Mouse (Mus musculus): ENCODE measurements around the gene Bbip1. TPM values are rescaled to one million over a fixed set of nuclear protein-coding genes. Genes with fewer than 3 reads are reported as not detected.
A peak's percentile ranks its signal among the peaks of the same experiment; 100 is the strongest.
"Not testable (repeated sequence)": the region's sequence is repeated elsewhere in the genome, so short reads cannot be mapped to it uniquely, and the experiment has no call there.

Gene Bbip1
- polyA plus RNA-seq, 1 experiment from 2014 or later = 148 TPM

GRCm38 (mm10) chr19:53964910-53965633 is 20.6 kb upstream of the Bbip1 start:
- H3K27me3 ChIP-seq (replicated peaks; ENCODE audit: control insufficient read depth, insufficient read depth, low read length) = no peaks in the 10 kb centered on the region
- H3K36me3 ChIP-seq (ENCODE audit: control insufficient read depth, insufficient read depth) = no peaks in the 10 kb centered on the region
- H3K27ac ChIP-seq (ENCODE audit: low read length) = no peak overlapping the region
- no peak overlapping the region for H3K4me3 ChIP-seq (replicated peaks; ENCODE audit: low read length)
- no peaks in the 10 kb centered on the region for H3K4me1 ChIP-seq (replicated peaks; ENCODE audit: control insufficient read depth, insufficient read depth, low read length)
- H3K4me2 ChIP-seq (ENCODE audit: low read length) = no peak overlapping the region
- no peak for ATAC-seq
- 86% methylated on average over 10 of the region's 10 CpGs for WGBS
- no peak overlapping the region for H3K9ac ChIP-seq (replicated peaks; ENCODE audit: low read depth, low read length)
- H3K9me3 ChIP-seq (ENCODE audit: control insufficient read depth, low read length) = no peaks in the 10 kb centered on the region

GRCm38 (mm10) chr19:53964347-53964746 is 19.9 kb upstream of the Bbip1 start:
- not testable (repeated sequence) for ATAC-seq; H3K9ac ChIP-seq (replicated peaks; ENCODE audit: low read depth, low read length); H3K4me1 ChIP-seq (replicated peaks; ENCODE audit: control insufficient read depth, insufficient read depth, low read length); H3K27me3 ChIP-seq (replicated peaks; ENCODE audit: control insufficient read depth, insufficient read depth, low read length); H3K27ac ChIP-seq (ENCODE audit: low read length); H3K36me3 ChIP-seq (ENCODE audit: control insufficient read depth, insufficient read depth); H3K9me3 ChIP-seq (ENCODE audit: control insufficient read depth, low read length); H3K4me2 ChIP-seq (ENCODE audit: low read length); H3K4me3 ChIP-seq (replicated peaks; ENCODE audit: low read length)
- WGBS = 95% methylated on average over 3 of the region's 3 CpGs

- ATAC-seq = no peak
- no peaks in the 10 kb centered on the region for H3K4me1 ChIP-seq (replicated peaks; ENCODE audit: control insufficient read depth, insufficient read depth, low read length)
- no peak overlapping the region for H3K4me2 ChIP-seq (ENCODE audit: low read length)
- no peak overlapping the region for H3K27ac ChIP-seq (ENCODE audit: low read length)
- H3K9me3 ChIP-seq (ENCODE audit: control insufficient read depth, low read length) = no peaks in the 10 kb centered on the region
- no peak overlapping the region for H3K9ac ChIP-seq (replicated peaks; ENCODE audit: low read depth, low read length)
- no peaks in the 10 kb centered on the region for H3K27me3 ChIP-seq (replicated peaks; ENCODE audit: control insufficient read depth, insufficient read depth, low read length)
- WGBS = 93% methylated on average over 4 of the region's 4 CpGs
- H3K4me3 ChIP-seq (replicated peaks; ENCODE audit: low read length) = no peak overlapping the region
- no peaks in the 10 kb centered on the region for H3K36me3 ChIP-seq (ENCODE audit: control insufficient read depth, insufficient read depth)
Measured at GRCm38 (mm10) chr19:53962511-53962910, 18.1 kb upstream of the Bbip1 start.

GRCm38 (mm10) chr19:53957513-53957912 is 13.1 kb upstream of the Bbip1 start:
- H3K36me3 ChIP-seq (ENCODE audit: control insufficient read depth, insufficient read depth) = no peaks in the 10 kb centered on the region
- no peak for ATAC-seq
- H3K4me3 ChIP-seq (replicated peaks; ENCODE audit: low read length) = no peak overlapping the region
- H3K27me3 ChIP-seq (replicated peaks; ENCODE audit: control insufficient read depth, insufficient read depth, low read length) = no peaks in the 10 kb centered on the region
- H3K27ac ChIP-seq (ENCODE audit: low read length) = no peak overlapping the region
- no peak overlapping the region for H3K4me2 ChIP-seq (ENCODE audit: low read length)
- no peaks in the 10 kb centered on the region for H3K9me3 ChIP-seq (ENCODE audit: control insufficient read depth, low read length)
- 0 out of 2 replicates have a peak, but pooled peaks cover 2% of the 10 kb centered on the region for H3K4me1 ChIP-seq (replicated peaks; ENCODE audit: control insufficient read depth, insufficient read depth, low read length)
- WGBS = 92% methylated on average over 2 of the region's 2 CpGs
- H3K9ac ChIP-seq (replicated peaks; ENCODE audit: low read depth, low read length) = no peak overlapping the region

GRCm38 (mm10) chr19:53945171-53946042 is 980 bp upstream of the Bbip1 start:
- under 1% methylated on average over 41 of the region's 69 CpGs for WGBS
- H3K4me2 ChIP-seq (ENCODE audit: low read length) = peak overlapping the region; percentile 82
- ATAC-seq = peak; percentile 2
- no peaks in the 10 kb centered on the region for H3K27me3 ChIP-seq (replicated peaks; ENCODE audit: control insufficient read depth, insufficient read depth, low read length)
- peak overlapping the region; percentile 83 for H3K9ac ChIP-seq (replicated peaks; ENCODE audit: low read depth, low read length)
- H3K9me3 ChIP-seq (ENCODE audit: control insufficient read depth, low read length) = no peaks in the 10 kb centered on the region
- no peaks in the 10 kb centered on the region for H3K36me3 ChIP-seq (ENCODE audit: control insufficient read depth, insufficient read depth)
- H3K27ac ChIP-seq (ENCODE audit: low read length) = peak overlapping the region; percentile 94
- peaks cover 11% of the 10 kb centered on the region for H3K4me1 ChIP-seq (replicated peaks; ENCODE audit: control insufficient read depth, insufficient read depth, low read length)
- H3K4me3 ChIP-seq (replicated peaks; ENCODE audit: low read length) = peak overlapping the region; percentile 97

GRCm38 (mm10) chr19:53944786-53945169 is 351 bp upstream of the Bbip1 start:
- Histone ChIP-seq H3K9me3 (ENCODE audit: control insufficient read depth, low read length) (no peaks in the 10 kb centered on the region), H3K27me3 (replicated peaks; ENCODE audit: control insufficient read depth, insufficient read depth, low read length) (no peaks in the 10 kb centered on the region), H3K27ac (ENCODE audit: low read length) (peak overlapping the region; percentile 94), H3K9ac (replicated peaks; ENCODE audit: low read depth, low read length) (peak overlapping the region; percentile 83), H3K4me2 (ENCODE audit: low read length) (no peak overlapping the region), H3K4me1 (replicated peaks; ENCODE audit: control insufficient read depth, insufficient read depth, low read length) (peaks cover 11% of the 10 kb centered on the region), H3K4me3 (replicated peaks; ENCODE audit: low read length) (peak overlapping the region; percentile 97), H3K36me3 (ENCODE audit: control insufficient read depth, insufficient read depth) (no peaks in the 10 kb centered on the region)
- 0% methylated on average over 19 of the region's 47 CpGs for WGBS
- no peak for ATAC-seq

GRCm38 (mm10) chr19:53942342-53942741 is 2.1 kb downstream of the Bbip1 start:
- H3K27ac ChIP-seq (ENCODE audit: low read length) = no peak overlapping the region
- H3K4me1 ChIP-seq (replicated peaks; ENCODE audit: control insufficient read depth, insufficient read depth, low read length) = peaks cover 9% of the 10 kb centered on the region
- no peaks in the 10 kb centered on the region for H3K9me3 ChIP-seq (ENCODE audit: control insufficient read depth, low read length)
- no peaks in the 10 kb centered on the region for H3K27me3 ChIP-seq (replicated peaks; ENCODE audit: control insufficient read depth, insufficient read depth, low read length)
- H3K4me2 ChIP-seq (ENCODE audit: low read length) = 0 out of 2 replicates have a peak overlapping the region, but pooled peaks have one; percentile 11
- no peak for ATAC-seq
- no peak overlapping the region for H3K4me3 ChIP-seq (replicated peaks; ENCODE audit: low read length)
- 0 out of 2 replicates have a peak overlapping the region, but pooled peaks have one; percentile 11 for H3K9ac ChIP-seq (replicated peaks; ENCODE audit: low read depth, low read length)
- WGBS = 97% methylated on average over 2 of the region's 2 CpGs
- peaks cover 13% of the 10 kb centered on the region for H3K36me3 ChIP-seq (ENCODE audit: control insufficient read depth, insufficient read depth)

- no peak overlapping the region for H3K4me2 ChIP-seq (ENCODE audit: low read length)
Measured at GRCm38 (mm10) chr19:53941139-53941538, 3.3 kb downstream of the Bbip1 start.

GRCm38 (mm10) chr19:53939467-53939866 is 5.0 kb downstream of the Bbip1 start:
- peaks cover 13% of the 10 kb centered on the region for H3K36me3 ChIP-seq (ENCODE audit: control insufficient read depth, insufficient read depth)
- H3K4me2 ChIP-seq (ENCODE audit: low read length) = no peak overlapping the region
- H3K4me1 ChIP-seq (replicated peaks; ENCODE audit: control insufficient read depth, insufficient read depth, low read length) = peaks cover 4% of the 10 kb centered on the region
- no peaks in the 10 kb centered on the region for H3K27me3 ChIP-seq (replicated peaks; ENCODE audit: control insufficient read depth, insufficient read depth, low read length)
- no peak overlapping the region for H3K27ac ChIP-seq (ENCODE audit: low read length)
- H3K9me3 ChIP-seq (ENCODE audit: control insufficient read depth, low read length) = no peaks in the 10 kb centered on the region
- no peak overlapping the region for H3K4me3 ChIP-seq (replicated peaks; ENCODE audit: low read length)
- ATAC-seq = no peak
- WGBS = 91% methylated on average over 4 of the region's 4 CpGs
- no peak overlapping the region for H3K9ac ChIP-seq (replicated peaks; ENCODE audit: low read depth, low read length)

More at GRCm38 (mm10) chr19:53941139-53941538, 3.3 kb downstream of the Bbip1 start:
- Histone ChIP-seq H3K9ac (replicated peaks; ENCODE audit: low read depth, low read length) (no peak overlapping the region), H3K4me3 (replicated peaks; ENCODE audit: low read length) (no peak overlapping the region), H3K9me3 (ENCODE audit: control insufficient read depth, low read length) (no peaks in the 10 kb centered on the region), H3K27me3 (replicated peaks; ENCODE audit: control insufficient read depth, insufficient read depth, low read length) (no peaks in the 10 kb centered on the region), H3K36me3 (ENCODE audit: control insufficient read depth, insufficient read depth) (peaks cover 13% of the 10 kb centered on the region), H3K4me1 (replicated peaks; ENCODE audit: control insufficient read depth, insufficient read depth, low read length) (peaks cover 7% of the 10 kb centered on the region), H3K27ac (ENCODE audit: low read length) (no peak overlapping the region)
- 76% methylated on average over 4 of the region's 4 CpGs for WGBS
- ATAC-seq = no peak
